Mouse (Mus musculus) cerebellum, postnatal 4 days (tissue): ENCODE data around the gene Plin3.

Experiments used
- DNase-seq, 2 experiments: peaks; one replicate each; pipeline ENCODE4 v3.0.0; 2022; ENCODE audit warnings: low spot score in 2 of 2, mixed read lengths in 1 of 2

The Plin3 gene

DNA sequence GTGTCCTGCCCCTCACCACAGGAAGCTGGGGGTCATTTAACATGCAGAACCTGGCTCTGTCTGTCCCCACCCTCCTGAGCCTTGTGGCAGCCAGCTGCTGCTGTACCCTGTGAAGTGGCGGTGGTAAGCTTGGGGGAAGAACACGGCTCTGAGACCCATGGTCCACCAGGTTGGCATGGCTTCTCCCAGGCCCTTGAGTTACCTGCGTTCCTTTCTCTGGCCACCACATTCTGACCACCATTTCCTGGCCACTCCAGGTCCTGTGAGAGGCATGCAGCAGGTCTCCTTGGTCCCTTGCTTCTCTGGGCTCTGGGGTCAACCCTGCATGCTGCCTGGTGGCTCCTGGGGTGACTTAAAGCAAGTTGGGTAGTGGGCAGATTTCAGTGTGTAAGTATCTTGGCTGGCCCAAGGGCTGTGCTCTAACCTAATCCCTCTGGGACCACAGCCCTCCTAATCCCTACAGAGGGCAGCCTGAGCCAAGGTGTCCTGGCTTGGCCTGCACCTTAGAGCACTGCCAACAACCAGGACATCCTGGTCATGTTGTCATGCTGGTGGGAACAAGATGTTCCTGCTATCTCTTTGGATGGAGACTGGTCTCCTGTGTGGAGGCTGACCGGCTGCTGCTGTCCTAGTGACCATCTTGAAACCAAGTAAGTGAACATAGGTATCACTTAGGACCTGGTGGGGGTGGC lies at the start of gene Plin3:
Gene Plin3, minus strand, starts transcription at position 343 of the 692 bp plus-strand sequence.
- no peak for DNase-seq

DNA sequence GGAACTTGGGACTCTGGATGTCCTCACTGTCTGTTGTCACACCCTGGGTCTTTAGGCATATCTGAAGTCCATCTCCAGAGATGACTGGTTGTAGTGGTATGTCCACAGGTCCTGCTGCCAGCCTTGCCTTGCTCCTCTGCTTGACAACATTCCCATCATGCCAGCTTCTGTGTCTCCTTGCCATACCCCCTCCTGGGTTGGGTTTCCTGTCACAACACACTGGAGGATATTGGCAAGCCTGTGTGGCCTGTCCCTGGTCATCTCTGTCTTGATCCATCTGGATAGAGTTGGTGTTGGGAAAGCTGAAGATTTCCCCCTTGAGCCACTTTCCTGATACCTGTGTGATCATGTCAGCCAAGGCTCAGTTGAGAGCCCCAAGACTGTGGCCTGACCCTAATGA lies 48.0 kb upstream of the Plin3 start:
- no peak for DNase-seq

DNA sequence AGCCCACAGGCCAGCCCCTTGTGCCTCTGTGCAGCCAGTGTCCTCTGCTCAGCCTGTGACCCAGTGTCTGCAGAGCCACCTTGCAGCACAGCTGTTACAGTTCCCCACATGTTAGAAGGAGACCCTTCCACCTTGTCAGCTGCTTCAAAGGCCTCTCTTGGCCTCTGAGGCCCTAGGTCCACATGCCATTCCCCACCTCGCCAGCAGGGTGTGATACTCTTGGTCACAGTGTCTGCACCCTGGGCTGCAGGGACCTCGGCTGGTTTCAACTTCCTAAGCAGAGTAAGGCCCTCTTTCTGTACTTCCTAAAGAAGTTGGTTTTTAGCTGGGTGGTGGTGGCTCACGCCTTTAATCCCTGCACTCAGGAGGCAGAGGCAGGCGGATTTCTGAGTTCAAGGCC lies 46.2 kb upstream of the Plin3 start:
- peak in 1 of 2 experiments; percentile 28 for DNase-seq

DNA sequence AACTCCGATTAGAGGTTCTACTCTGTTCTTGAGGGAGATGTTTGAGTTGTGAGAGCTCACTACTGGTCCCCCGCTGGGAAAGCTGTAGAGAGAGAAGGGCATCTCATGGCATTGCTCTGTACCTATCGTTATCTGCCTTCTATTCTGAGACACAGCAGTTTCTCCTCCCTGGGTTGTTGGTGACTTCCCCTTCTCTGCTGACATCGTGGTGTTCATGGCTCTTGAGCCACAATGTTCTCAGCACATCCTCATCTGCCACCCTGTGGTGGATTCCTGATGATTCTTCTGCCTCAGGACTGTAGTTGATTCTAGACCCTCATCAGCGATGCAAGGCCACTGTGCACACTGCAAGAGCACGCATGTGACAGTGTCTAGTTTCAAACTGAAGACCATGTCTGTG lies 45.1 kb upstream of the Plin3 start:
- no peak for DNase-seq

DNA sequence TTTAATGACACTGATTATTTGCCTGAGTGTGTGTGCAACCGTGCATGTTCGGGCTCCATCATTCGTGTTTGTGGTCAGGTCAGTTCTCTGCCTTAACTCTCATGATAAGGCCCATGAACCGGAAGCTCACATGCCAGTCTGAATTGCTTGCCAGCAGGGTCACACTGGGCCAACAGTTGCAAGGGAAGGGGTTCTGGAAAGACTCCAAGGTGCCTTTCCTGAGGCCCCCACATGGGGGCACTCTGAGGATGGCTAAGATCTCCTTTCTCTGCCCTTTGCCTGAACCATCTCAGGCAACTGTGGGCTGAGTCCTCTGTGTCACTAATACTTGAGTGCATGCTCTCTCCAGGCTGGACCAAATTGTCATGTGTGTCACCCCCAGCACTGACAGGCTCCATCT lies 44.5 kb upstream of the Plin3 start:
- DNase-seq: peak in 1 of 2 experiments; percentile 77

DNA sequence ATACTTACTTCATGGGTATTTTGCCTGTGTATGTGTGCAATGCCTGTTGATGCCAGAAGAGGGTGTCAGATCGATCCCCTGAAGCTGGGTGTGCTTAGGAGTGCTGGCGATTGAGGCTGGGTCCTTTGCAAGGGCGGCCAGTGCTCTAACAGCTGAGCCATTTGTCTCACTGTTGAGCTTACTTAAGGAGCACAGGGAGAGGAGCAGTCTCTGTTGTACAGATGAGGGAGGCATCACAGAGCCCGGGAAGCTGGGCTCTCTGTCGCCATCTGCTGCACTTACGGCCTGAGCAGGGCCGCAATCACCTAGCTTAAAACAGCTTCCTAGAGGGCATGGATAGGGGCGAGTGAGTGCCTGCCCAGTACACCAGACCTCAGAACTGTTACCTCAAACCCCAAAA lies 40.3 kb upstream of the Plin3 start:
- no peak for DNase-seq

DNA sequence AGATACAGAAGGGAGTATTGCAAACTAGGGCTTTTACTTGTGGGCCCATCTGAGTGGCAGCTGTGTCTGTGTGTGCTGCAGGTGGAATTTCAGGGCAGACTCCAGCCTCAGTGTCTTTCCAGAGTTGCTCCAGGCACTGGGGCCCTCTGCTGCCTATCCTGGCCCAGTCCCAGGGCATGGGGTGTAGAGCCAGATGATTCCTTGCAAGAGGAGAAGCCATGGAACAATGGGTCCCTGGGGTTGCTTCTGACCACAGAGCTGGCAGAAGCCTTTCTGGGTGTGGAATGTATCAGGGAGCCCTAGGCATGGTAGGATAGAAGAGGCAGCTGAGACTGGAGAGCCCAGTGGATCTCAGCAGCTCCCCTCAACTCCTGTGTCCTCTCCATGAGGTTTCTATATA lies 38.6 kb upstream of the Plin3 start:
- no peak for DNase-seq

DNA sequence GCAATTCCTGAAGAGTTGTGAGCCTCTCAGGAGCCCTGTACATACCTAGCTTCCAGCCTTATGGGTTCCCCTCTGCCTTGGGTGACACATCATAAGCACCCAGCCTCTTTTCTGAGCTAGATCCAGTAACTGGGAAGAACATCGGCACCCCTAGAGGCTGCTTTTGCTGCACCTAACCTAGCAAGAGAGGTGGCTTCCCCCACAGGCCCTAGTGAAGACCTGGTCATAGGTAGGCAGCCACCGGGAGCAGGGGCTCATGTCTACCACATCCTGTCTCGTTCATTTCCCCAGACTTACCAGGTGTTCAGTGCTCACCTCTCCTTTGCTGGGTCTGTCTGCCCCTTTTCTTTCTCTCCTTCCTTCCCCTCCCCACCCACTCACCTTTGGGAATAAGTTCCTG lies 37.7 kb upstream of the Plin3 start:
- no peak for DNase-seq

DNA sequence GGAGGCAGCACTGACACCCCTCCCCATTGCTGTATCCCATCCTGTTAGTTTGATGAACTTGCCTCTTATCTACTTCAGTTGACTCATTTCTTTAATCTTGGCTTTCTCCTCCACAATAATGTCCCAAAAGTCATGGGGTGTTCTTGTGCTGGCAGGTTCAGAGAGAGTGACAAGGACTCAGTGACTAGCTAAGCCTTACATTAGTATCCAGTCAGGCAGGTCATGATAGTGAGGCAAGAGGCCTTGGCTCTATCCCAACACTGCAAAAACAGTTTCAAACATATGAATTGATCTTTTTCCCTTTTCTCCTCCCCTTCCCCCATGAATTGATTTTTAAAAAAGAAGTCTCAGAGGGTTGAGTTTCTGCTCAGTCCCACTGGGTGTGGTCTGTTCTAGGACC lies 36.6 kb upstream of the Plin3 start:
- DNase-seq: no peak

DNA sequence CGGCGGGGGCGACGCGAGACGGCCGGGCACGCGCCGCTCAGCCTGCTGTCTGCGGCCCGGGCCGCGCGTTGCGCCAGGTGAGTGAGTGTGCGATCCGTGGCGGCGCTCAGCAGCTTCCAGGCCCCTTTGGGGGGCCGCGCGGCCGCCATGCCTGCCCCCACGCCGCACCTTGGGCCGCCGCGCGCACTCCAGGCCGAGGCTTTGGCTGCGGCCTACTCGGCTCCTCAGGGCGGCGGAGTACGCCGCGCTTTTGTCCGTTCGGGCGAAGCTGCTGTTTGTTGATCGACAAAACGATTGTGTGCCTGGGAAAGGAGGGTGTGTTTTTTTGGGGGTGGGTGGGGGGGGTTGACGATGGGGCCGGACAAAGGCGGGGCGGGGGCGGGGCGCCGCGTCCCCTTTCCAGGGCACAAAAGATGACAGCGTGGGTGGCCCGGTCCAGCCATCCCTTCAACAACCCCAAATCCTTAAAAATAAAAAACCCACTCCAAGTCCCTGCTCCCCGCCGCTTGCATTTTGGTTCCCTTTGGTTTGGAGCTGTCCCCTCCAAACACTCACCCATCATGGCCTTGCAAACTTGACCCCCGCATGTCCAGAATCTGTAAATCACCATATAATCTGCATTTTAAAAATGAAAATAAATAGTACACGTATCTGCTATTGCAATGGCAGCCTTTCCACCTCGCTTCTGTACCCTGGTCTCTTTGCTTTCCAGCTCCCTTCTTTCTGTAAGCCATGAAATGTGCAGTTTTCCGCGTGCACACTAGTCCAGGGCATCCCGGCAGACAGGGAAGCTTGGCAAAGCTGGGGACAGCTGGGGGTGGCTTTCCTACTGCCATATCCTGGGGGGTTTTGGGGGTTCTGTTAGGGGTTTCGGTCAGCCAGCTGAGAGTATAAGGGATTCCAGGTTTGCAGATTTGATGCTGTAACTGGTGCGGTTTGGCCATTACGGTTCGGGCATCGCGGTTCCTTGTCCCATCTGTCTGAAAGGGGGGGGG lies 33.8 kb upstream of the Plin3 start:
- no peak for DNase-seq

DNA sequence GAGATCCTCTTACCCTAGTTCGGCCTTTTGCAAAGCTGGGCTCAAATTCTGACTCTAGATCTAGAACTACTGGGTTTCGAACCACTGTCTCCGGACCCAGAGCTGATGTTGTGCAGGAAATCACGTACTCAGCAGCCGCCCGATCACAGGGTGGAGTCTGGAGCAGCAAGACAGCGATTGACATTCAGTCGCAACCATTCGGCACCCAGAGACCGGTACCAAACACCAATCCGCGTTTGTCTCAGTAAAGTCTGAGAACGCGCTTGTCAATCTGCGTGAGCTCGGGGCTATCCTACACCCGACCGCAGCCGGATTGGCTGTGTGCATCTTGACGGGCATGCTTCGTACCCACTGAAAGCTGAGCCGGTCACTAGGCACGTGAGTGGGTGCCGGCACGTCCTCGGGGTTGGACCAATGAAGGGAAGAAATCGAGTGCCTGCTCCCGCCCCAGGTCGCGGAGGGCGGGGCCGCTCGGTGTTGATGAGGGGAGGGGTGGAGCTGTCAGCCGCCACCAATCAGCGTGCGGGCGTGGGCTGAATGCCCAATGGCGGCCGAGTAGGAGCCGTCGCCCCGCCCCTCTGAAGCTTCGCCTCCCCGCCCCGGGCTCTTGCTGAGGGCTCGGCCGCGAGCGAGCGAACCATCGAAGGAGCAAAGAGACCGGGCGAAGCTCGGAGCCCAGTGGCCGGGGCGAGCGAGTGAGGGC lies 32.9 kb upstream of the Plin3 start, which contains the start of gene Kdm4b:
Gene Kdm4b, plus strand, starts transcription at position 613 of the 703 bp plus-strand sequence.
- DNase-seq: peak; percentile 96 to 99

DNA sequence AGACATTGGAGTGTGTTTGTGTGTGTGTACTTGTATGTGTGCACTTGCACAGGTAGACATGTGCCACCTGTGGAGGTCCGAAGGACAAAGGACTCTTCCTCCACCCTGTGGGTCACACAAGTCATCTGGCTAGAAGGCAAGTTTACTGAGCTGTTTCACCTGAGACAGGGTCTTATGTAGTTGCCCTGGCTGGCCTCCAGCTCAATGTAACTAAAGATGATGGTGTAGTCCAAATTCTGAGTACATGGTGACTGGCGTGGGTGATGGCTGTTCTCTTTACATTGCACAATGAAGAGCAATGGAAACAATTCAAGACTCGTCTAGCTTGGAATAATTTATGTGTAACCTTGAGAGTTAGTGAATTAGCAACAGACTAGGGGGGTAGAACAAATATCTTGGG lies 31.7 kb upstream of the Plin3 start:
- no peak for DNase-seq

DNA sequence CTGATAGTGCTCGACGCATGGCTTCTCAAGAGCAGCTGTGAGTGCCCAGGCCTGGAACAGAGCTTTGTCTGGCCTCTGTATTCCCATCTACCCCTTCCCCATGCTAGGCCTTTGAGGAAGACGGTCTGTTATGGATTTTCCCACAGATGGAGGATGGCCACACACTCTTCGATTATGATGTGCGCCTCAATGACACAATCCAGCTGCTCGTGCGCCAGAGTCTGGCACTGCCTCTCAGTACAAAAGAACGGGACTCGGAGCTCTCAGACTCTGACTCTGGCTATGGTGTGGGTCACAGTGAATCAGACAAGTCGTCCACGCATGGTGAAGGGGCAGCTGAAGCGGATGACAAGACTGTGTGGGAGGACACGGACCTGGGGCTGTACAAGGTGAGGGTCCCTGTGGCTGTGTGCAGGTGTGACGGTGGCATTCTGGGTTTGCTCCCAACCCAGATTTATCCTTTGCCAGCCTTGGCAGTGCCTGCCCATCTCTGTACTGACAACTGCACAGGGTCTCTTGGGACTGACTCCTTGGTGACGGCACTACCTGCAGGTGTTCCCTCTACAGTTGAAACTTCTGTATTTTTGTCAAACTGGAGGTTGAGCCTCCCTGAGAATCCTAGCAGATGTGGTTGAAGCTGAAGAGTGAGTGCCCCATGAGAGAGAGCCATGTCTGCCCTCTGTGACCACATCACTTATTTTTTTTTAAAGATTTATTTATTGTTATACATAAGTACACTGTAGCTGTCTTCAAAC lies 16.7 kb upstream of the Plin3 start:
- DNase-seq: no peak

DNA sequence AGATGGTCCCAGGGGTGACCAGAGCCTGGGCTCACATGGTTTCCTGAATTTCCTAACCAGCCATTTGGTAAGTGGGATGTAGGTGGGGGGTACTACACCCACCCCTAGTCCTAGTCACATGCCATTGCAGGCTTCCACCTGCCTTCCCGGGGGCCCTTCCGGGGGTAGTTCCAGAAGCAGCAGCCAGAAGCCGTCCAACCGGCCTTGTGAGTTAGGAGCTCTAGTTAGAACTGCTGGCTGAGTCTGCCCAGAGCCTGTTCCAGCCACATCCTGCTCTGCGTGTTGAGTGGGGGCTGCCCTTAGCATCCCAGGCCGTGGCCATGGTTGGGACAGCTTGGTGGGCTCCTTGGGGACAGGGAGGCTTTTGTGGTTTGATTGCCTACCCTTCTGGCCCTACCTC lies 15.4 kb upstream of the Plin3 start:
- DNase-seq: no peak

DNA sequence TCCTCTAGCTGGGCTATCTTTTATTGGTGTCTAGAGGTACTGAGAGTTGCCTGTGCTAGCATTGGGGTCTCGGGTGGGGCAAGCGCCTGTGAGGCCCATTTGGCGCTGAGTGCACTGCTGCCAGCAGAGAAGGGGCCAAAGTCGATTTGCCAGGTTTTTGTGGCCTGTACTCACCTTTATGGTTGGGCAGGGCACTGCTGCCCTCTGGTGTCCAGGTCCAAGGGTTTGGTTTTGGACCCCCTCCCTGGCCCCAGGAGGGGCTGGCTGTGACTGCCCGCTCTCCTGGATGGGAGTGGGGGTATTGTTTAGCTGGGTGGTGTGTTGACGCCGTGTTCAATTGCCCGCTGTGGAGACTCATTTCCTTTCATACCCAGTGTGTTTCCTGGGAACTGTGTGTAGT lies 13.2 kb upstream of the Plin3 start:
- DNase-seq: peak in 1 of 2 experiments; percentile 31

DNA sequence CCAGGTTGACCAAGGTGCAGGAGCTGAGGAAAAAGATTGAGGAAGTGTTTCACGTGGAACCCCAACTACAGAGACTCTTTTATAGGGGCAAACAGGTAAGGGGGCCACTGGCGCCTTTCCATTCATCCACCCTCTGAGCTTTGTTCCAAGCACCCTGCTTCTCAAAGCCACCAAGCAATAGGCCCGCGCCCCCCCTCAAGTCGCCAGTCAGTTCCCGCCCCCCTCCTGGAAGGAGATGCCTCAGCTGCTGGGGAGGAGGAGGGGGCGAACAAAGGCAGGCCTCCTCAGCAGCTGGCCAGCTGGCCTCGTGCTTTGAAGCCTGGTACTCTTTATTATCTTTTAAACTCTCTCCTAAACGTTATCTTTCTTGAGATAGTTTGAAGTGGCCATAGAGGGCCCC lies 12.5 kb upstream of the Plin3 start:
- no peak for DNase-seq

DNA sequence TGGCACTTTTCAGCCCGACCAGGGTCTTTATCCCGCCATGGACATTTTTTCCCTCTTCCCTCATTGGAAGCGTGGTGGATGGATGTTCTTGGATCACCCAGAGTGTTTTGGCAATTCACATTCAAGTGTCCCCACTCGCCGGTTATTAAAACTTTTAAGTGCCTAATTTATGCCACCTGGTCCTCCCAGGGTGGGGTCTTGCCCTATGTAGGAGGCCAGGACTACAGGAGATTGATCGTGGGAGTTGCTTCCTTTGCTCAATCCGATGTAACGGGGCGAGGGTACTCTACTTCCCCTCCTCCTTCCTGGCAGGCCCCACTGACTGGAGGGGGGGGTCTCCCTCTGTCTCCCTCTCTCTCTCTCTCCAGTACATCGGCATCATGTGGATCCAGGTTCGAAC lies 12.0 kb upstream of the Plin3 start:
- no peak for DNase-seq

DNA sequence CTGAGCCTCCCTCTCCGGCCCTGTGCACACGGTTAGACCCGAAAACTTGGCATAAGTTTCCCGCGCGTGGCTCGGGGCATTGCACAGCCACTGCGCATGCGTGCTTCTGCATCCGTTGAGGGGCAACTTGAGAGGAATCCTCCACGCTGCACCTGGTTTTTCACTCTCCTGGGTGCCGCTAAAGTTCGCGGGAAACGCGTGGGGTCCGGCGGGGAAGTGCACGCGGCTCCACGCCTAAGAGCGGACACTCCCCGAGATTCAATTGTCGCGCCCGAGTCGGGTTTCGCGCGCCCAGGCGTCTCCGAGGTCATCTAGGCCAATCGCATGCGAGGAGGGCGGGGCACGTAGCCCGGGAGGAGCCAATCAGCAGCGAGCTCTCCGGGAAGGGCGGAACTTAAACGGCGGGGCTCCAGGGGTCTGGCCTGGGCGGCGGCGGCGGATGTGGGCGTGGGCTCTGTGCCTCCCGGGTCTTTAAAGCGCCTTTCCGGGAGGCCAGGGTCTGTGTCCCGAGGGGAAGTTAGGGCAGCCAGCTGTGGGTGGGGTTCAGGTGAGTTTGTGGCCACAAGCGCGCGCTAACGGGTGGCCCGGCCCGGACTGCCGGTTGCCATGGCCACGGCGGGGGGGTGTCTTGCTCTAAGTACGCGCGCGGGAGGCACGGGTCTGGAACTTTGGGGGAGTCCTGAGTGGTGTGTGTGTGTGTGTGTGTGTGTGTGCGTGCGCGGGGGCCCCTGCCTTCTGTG lies 11.3 kb upstream of the Plin3 start:
- peak; percentile 92 to 96 for DNase-seq

DNA sequence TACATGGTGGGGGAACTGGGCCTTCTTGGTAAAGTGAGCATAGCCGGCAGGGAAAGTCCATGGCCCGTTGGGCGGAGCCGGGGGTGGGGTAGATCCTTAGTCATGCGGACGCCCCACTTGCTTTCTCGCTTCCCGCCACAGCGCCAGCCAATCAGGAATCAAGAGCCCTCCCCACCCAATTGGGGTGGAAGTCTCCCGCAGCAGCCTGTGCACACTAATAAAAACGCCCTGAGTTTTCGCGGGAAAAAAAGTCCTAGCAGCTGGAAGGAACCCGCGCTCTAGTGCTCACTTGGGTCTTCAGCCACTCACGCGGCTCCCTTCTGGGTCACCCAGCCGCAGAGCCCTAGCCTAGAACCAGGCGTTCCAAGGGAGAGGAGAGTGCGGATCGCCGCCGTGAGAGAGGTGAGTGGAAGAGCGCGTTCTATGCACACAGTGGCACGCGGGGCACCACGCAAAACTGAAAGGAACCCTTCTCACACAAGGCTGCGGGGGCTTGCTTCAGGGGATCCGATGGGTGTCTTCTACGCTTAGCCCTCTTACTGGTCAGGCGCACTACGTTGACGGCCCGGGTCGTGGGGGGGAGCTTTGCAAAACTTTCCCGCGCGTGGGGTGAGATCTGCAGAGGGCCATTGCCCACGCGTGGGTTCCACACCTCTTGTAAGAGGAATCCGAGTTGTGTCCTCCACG lies 10.6 kb upstream of the Plin3 start, which contains the start of gene Uhrf1:
Gene Uhrf1, plus strand, starts transcription at position 162 of the 687 bp plus-strand sequence.
- DNase-seq: peak in 1 of 2 experiments; percentile 63
